Mouse (Mus musculus) neural tube, embryonic 14.5 days (tissue): ENCODE measurements around the gene 2010111I01Rik. TPM values are rescaled to one million over a fixed set of nuclear protein-coding genes. Genes with fewer than 3 reads are reported as not detected.

Source experiments
- ATAC-seq: fragments of 200-750 bp; cut with Nextera tagmentation; 2 replicates; pipeline ENCODE4 v1.8.0; 2017; ENCODE audit warnings: low read depth, mild to moderate bottlenecking, moderate TSS enrichment, moderate library complexity
- H3K27ac ChIP-seq: fragments of 300-500 bp; sonication (generic); 2 replicates; pipeline ENCODE4 v1.5.1; 2014; ENCODE audit warnings: low read depth, mild to moderate bottlenecking, control low read depth, low read length, moderate library complexity, mixed read lengths
- H3K27me3 ChIP-seq: fragments of 300-500 bp; sonication (generic); 2 replicates; pipeline ENCODE4 v1.6.1; 2014; ENCODE audit warnings: low read length; ENCODE audit not compliant: control insufficient read depth, insufficient read depth
- H3K36me3 ChIP-seq: fragments of 300-500 bp; sonication (generic); 2 replicates; pipeline ENCODE4 v1.6.1; 2014; ENCODE audit warnings: low read length, mixed read lengths; ENCODE audit not compliant: control insufficient read depth, insufficient read depth
- H3K4me1 ChIP-seq: fragments of 300-500 bp; sonication (generic); 2 replicates; pipeline ENCODE4 v1.6.1; 2014; ENCODE audit warnings: low read length; ENCODE audit not compliant: control insufficient read depth, insufficient read depth
- H3K4me2 ChIP-seq: fragments of 300-500 bp; sonication (generic); 2 replicates; pipeline ENCODE4 v1.6.1; 2014; ENCODE audit warnings: mild to moderate bottlenecking, low read depth, low read length, control low read depth
- H3K4me3 ChIP-seq: fragments of 300-500 bp; sonication (generic); 2 replicates; pipeline ENCODE4 v1.5.1; 2014; ENCODE audit warnings: low read depth, low read length, control low read depth, mixed read lengths
- H3K9ac ChIP-seq: fragments of 300-500 bp; sonication (generic); replicated peaks from 2 replicates; pipeline ENCODE4 v1.6.1; 2014; ENCODE audit warnings: low read depth, mild to moderate bottlenecking, control low read depth, low read length, mixed read lengths
- H3K9me3 ChIP-seq: fragments of 300-500 bp; sonication (generic); 2 replicates; pipeline ENCODE4 v1.6.1; 2016; ENCODE audit warnings: low read length; ENCODE audit not compliant: control insufficient read depth
- WGBS: fragments of 180-500 bp; shearing (Covaris S2); extraction: QIAGEN DNeasy Blood & Tissue Kit; methylation state at CpG from one replicate; pipeline ENCODE4 v1.1.7; 2014; 5-methylcytosine and 5-hydroxymethylcytosine counted together
- polyA plus RNA-seq: library from polyadenylated mRNA; unstranded; fragments of >200 nt; fragmentation: Nextera tagmentation; extraction: Ambion mirVana; gene quantifications from 2 replicates; pipeline ENCODE4 v1.2.1, GENCODE M21; 2014

The 2010111I01Rik gene
- polyA plus RNA-seq, 1 experiment from 2014 or later, result 28.8 TPM

- H3K27ac ChIP-seq, result no peak overlapping the region
- WGBS, result 63% methylated on average over 2 of the region's 2 CpGs
- H3K4me3 ChIP-seq, result no peak overlapping the region
- H3K4me1 ChIP-seq, result peaks cover 3% of the 10 kb centered on the region; the same call in 1 of the 2 replicates
- H3K36me3 ChIP-seq, result no peaks in the 10 kb centered on the region
- no peak overlapping the region for H3K4me2 ChIP-seq
- H3K9me3 ChIP-seq, result no peaks in the 10 kb centered on the region
- no peak for ATAC-seq
- no peaks in the 10 kb centered on the region for H3K27me3 ChIP-seq
- H3K9ac ChIP-seq, result no peak overlapping the region
These were observed 126.6 kb downstream of the 2010111I01Rik start for GRCm38 (mm10) chr13:63091246-63091645.

- H3K4me2 ChIP-seq, result no peak overlapping the region
- no peak overlapping the region for H3K9ac ChIP-seq
- WGBS, result 74% methylated on average over 2 of the region's 2 CpGs
- no peak for ATAC-seq
- no peaks in the 10 kb centered on the region for H3K36me3 ChIP-seq
- no peaks in the 10 kb centered on the region for H3K9me3 ChIP-seq
- no peak overlapping the region for H3K27ac ChIP-seq
- peaks cover 3% of the 10 kb centered on the region; the same call in 1 of the 2 replicates for H3K4me1 ChIP-seq
- H3K27me3 ChIP-seq, result no peaks in the 10 kb centered on the region
- H3K4me3 ChIP-seq, result no peak overlapping the region
These were observed 127.6 kb downstream of the 2010111I01Rik start for GRCm38 (mm10) chr13:63092299-63092698.

GRCm38 (mm10) chr13:63092874-63093273 lies 128.2 kb downstream of the 2010111I01Rik start:
- Histone ChIP-seq H3K27ac (no peak overlapping the region), H3K9me3 (no peaks in the 10 kb centered on the region), H3K27me3 (no peaks in the 10 kb centered on the region), H3K4me2 (no peak overlapping the region), H3K4me3 (no peak overlapping the region), H3K36me3 (no peaks in the 10 kb centered on the region), H3K9ac (no peak overlapping the region), H3K4me1 (peaks cover 3% of the 10 kb centered on the region; the same call in 1 of the 2 replicates)
- ATAC-seq, result no peak
- 82% methylated on average over 2 of the region's 2 CpGs for WGBS

GRCm38 (mm10) chr13:63093636-63094035 lies 128.9 kb downstream of the 2010111I01Rik start:
- H3K4me3 ChIP-seq, result no peak overlapping the region
- H3K4me2 ChIP-seq, result no peak overlapping the region
- H3K27me3 ChIP-seq, result no peaks in the 10 kb centered on the region
- no peak overlapping the region for H3K27ac ChIP-seq
- peaks cover 3% of the 10 kb centered on the region; the same call in 1 of the 2 replicates for H3K4me1 ChIP-seq
- 71% methylated on average over 6 of the region's 6 CpGs for WGBS
- H3K36me3 ChIP-seq, result no peaks in the 10 kb centered on the region
- no peak for ATAC-seq
- H3K9ac ChIP-seq, result no peak overlapping the region
- no peaks in the 10 kb centered on the region for H3K9me3 ChIP-seq

- Histone ChIP-seq H3K4me3 (no peak overlapping the region), H3K27me3 (no peaks in the 10 kb centered on the region), H3K27ac (0 out of 2 replicates have a peak overlapping the region, but pooled peaks have one; percentile 13), H3K9me3 (no peaks in the 10 kb centered on the region), H3K4me2 (no peak overlapping the region), H3K36me3 (no peaks in the 10 kb centered on the region), H3K9ac (no peak overlapping the region), H3K4me1 (peaks cover 3% of the 10 kb centered on the region; the same call in 1 of the 2 replicates)
- no peak for ATAC-seq
- 8% methylated on average over 8 of the region's 8 CpGs for WGBS
These were observed 129.8 kb downstream of the 2010111I01Rik start for GRCm38 (mm10) chr13:63094317-63095131.

GRCm38 (mm10) chr13:63096764-63097163 lies 132.1 kb downstream of the 2010111I01Rik start:
- no peak overlapping the region for H3K27ac ChIP-seq
- no peak overlapping the region for H3K4me2 ChIP-seq
- 79% methylated on average over 3 of the region's 3 CpGs for WGBS
- no peaks in the 10 kb centered on the region for H3K36me3 ChIP-seq
- no peaks in the 10 kb centered on the region for H3K9me3 ChIP-seq
- H3K4me1 ChIP-seq, result peaks cover 3% of the 10 kb centered on the region; the same call in 1 of the 2 replicates
- no peaks in the 10 kb centered on the region for H3K27me3 ChIP-seq
- ATAC-seq, result no peak
- no peak overlapping the region for H3K9ac ChIP-seq
- no peak overlapping the region for H3K4me3 ChIP-seq

GRCm38 (mm10) chr13:63097440-63097930 lies 132.8 kb downstream of the 2010111I01Rik start:
- H3K36me3 ChIP-seq, result no peaks in the 10 kb centered on the region
- ATAC-seq, result no peak
- 88% methylated on average over 8 of the region's 8 CpGs for WGBS
- no peak overlapping the region for H3K9ac ChIP-seq
- H3K9me3 ChIP-seq, result no peaks in the 10 kb centered on the region
- no peak overlapping the region for H3K4me2 ChIP-seq
- H3K27ac ChIP-seq, result no peak overlapping the region
- H3K4me1 ChIP-seq, result peaks cover 3% of the 10 kb centered on the region; the same call in 1 of the 2 replicates
- no peaks in the 10 kb centered on the region for H3K27me3 ChIP-seq
- no peak overlapping the region for H3K4me3 ChIP-seq

GRCm38 (mm10) chr13:63101761-63102160 lies 137.1 kb downstream of the 2010111I01Rik start:
- Histone ChIP-seq H3K4me3 (no peak overlapping the region), H3K9me3 (no peaks in the 10 kb centered on the region), H3K27ac (no peak overlapping the region), H3K9ac (no peak overlapping the region), H3K4me2 (no peak overlapping the region), H3K36me3 (no peaks in the 10 kb centered on the region), H3K27me3 (no peaks in the 10 kb centered on the region), H3K4me1 (no peaks in the 10 kb centered on the region)
- no peak for ATAC-seq
- 83% methylated on average over 12 of the region's 12 CpGs for WGBS

GRCm38 (mm10) chr13:63102848-63103585 lies 138.3 kb downstream of the 2010111I01Rik start:
- H3K4me1 ChIP-seq, result no peaks in the 10 kb centered on the region
- H3K27ac ChIP-seq, result no peak overlapping the region
- WGBS, result 46% methylated on average over 8 of the region's 8 CpGs
- no peak overlapping the region for H3K9ac ChIP-seq
- H3K9me3 ChIP-seq, result no peaks in the 10 kb centered on the region
- no peak overlapping the region for H3K4me3 ChIP-seq
- H3K4me2 ChIP-seq, result no peak overlapping the region
- H3K27me3 ChIP-seq, result no peaks in the 10 kb centered on the region
- no peaks in the 10 kb centered on the region for H3K36me3 ChIP-seq
- ATAC-seq, result no peak
